Mouse (Mus musculus) spleen, adult 2 months (tissue): Measurements from ENCODE around the gene Gm11020. TPM values are rescaled to one million over a fixed set of nuclear protein-coding genes. Genes with fewer than 3 reads are reported as not detected.

Experiments
- DNase-seq, 2 experiments: peaks; one replicate each; pipeline versions ENCODE4 v3.0.0 to v3.0.0-alpha.2; 2012 to 2021; ENCODE audit warnings: low spot score in 2 of 2, low read depth in 1 of 2
- H3K27ac ChIP-seq: fragments of 200-500 bp; 2 replicates; pipeline ENCODE4 v1.5.1; 2012; ENCODE audit warnings: low read length, inconsistent platforms; ENCODE audit not compliant: insufficient read depth
- H3K27me3 ChIP-seq: fragments of 200-500 bp; 2 replicates; pipeline ENCODE4 v1.6.1; 2012; ENCODE audit warnings: mild to moderate bottlenecking, moderate library complexity, low read length, inconsistent platforms; ENCODE audit not compliant: control insufficient read depth, insufficient read depth
- H3K36me3 ChIP-seq: fragments of 200-500 bp; 2 replicates; pipeline ENCODE4 v1.6.1; 2012; ENCODE audit warnings: mild to moderate bottlenecking, low read length, inconsistent platforms; ENCODE audit not compliant: control insufficient read depth, insufficient read depth
- H3K4me1 ChIP-seq: fragments of 200-500 bp; 2 replicates; pipeline ENCODE4 v1.6.1; 2011; ENCODE audit warnings: inconsistent platforms; ENCODE audit not compliant: control insufficient read depth, insufficient read depth, insufficient read length
- H3K4me3 ChIP-seq: fragments of 200-500 bp; 2 replicates; pipeline ENCODE4 v1.5.1; 2011; ENCODE audit warnings: mild to moderate bottlenecking, inconsistent platforms; ENCODE audit not compliant: insufficient read depth, insufficient read length; ENCODE audit errors: extremely low read depth
- CTCF ChIP-seq: fragments of 200-500 bp; IDR thresholded peaks from 2 replicates; pipeline ENCODE4 v1.5.1; 2011; ENCODE audit warnings: mild to moderate bottlenecking, inconsistent platforms; ENCODE audit not compliant: insufficient read depth, insufficient read length, insufficient replicate concordance; ENCODE audit errors: extremely low read depth
- POLR2A ChIP-seq: fragments of 200-500 bp; IDR thresholded peaks from 2 replicates; pipeline ENCODE4 v1.6.1; 2011; ENCODE audit warnings: low read depth, low read length, inconsistent platforms
- WGBS: fragments of 180-500 bp; shearing (Covaris S2); methylation state at CpG from one replicate; pipeline ENCODE4 v1.1.7; 2018; 5-methylcytosine and 5-hydroxymethylcytosine counted together
- polyA plus RNA-seq: library from polyadenylated mRNA; depleted of rRNA; stranded (reverse); fragments of >200 nt; gene quantifications from 2 replicates; pipeline ENCODE4 v1.2.3, GENCODE M21; 2012; rRNA removed

The Gm11020 gene
- polyA plus RNA-seq, 1 experiment: not detected

DNA sequence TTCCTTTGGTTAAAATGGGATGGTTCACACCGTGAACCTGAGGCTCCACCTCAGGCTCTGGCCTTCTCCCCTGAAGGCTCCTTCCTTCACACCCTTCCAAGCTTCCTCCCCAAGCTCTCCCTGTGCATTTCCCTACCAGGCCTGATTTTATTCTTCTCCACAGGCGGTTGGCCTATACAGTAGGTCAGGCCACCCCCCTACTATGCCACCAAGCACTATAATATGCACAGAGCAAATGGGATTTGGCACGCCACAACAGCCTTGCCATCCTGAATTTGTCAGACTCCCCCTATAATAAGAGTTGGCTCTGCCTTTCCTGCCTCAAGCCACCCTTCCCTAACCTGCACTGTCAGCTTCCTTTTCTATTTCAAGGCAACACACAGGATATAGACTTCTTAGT lies 37.3 kb downstream of the Gm11020 start:
- no peaks in the 10 kb centered on the region for H3K36me3 ChIP-seq
- DNase-seq: no peak
- 85% methylated on average over 3 of the region's 3 CpGs for WGBS
- no peak overlapping the region for H3K4me3 ChIP-seq
- no peak for TF ChIP-seq CTCF
- TF ChIP-seq POLR2A: no peak
- H3K27me3 ChIP-seq: no peaks in the 10 kb centered on the region
- H3K27ac ChIP-seq: no peak overlapping the region
- no peaks in the 10 kb centered on the region for H3K4me1 ChIP-seq

DNA sequence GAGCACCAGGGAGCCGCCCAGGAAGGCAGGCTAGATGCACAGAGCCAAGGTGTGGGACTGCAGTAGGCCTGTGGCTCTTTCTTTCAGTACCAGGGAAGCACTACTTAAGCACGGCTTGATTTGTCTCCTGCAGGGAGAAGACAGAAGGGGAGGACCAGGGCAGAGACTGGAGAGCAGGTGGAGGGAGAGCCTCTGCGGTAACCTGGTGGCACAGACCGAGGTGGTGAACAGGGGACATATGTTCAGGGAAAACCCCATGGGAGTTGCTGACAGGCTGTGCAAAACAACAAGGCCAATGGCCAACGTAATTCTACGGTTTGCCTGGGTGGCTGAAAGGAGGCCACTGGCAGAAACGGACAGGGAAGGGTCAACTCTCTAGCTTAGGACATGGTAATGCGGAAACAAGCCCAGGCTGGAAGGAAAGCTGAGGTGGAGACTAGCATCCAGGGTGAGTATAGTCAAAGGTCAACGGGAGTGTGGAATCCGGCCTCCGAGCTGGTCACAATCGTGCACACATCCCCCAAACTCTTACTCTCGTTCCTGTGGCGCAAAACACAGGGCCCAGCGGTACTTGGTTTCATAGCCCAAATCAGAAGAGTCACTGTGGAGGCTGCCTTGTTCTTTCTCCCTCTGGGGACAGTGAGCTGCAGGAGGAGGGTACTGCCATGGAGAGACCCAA lies 38.5 kb downstream of the Gm11020 start:
- Histone ChIP-seq H3K4me3 (no peak overlapping the region), H3K27ac (no peak overlapping the region; the same call in 1 of the 2 replicates)

DNA sequence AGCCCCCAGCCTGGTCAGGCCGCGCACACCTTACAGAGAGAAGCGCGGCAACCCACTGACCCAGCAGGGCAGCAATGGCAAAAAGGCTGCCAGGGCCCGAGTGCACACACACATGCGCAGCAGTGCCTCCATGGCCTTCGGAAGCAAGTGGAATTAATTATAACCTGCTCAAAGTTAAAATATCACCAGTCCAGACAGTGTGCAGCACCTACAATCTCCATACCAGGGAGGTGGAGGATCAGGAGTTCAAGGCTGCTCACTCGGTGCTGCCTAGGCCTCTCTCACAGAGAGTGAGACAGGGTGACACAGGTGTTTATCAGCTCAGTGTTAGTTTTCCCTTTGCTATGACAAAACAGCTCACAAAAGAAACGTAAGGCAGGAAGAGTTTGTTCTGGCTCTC lies 44.3 kb downstream of the Gm11020 start:
- Histone ChIP-seq H3K4me1 (no peaks in the 10 kb centered on the region), H3K27me3 (no peaks in the 10 kb centered on the region), H3K4me3 (no peak overlapping the region), H3K36me3 (no peaks in the 10 kb centered on the region), H3K27ac (no peak overlapping the region)
- DNase-seq: no peak
- WGBS: 92% methylated on average over 9 of the region's 9 CpGs
- TF ChIP-seq POLR2A (no peak), CTCF (no peak)

More for the DNA sequence above, 38.5 kb downstream of the Gm11020 start:
- Histone ChIP-seq H3K27me3 (no peaks in the 10 kb centered on the region), H3K4me1 (no peaks in the 10 kb centered on the region), H3K36me3 (no peaks in the 10 kb centered on the region)
- TF ChIP-seq CTCF (no peak), POLR2A (no peak)
- no peak for DNase-seq
- 87% methylated on average over 15 of the region's 15 CpGs for WGBS

DNA sequence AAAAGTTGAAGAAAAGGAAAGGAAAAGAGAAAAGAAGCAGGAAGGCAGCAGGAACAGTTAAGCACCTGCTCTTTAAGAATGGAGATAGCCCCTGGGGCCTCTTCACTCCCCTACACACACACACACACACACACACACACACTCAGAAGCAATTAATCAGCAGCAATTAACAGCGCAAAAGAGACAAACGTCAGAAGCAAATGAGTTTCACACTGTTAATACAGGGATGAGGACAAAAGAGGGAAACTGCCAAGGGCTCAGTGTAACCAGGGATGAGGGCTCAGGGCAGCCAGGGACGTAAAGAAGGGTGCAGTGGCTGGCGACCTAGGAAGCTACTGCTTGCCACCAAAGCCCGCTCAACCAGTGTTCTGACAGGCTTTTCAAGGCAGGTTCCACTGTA lies 46.0 kb downstream of the Gm11020 start:
- no peak for DNase-seq
- Histone ChIP-seq H3K27ac (no peak overlapping the region), H3K27me3 (no peaks in the 10 kb centered on the region), H3K36me3 (no peaks in the 10 kb centered on the region), H3K4me1 (no peaks in the 10 kb centered on the region), H3K4me3 (no peak overlapping the region)
- TF ChIP-seq CTCF: no peak
- no peak for TF ChIP-seq POLR2A
- WGBS: 87% methylated on average over 5 of the region's 5 CpGs

DNA sequence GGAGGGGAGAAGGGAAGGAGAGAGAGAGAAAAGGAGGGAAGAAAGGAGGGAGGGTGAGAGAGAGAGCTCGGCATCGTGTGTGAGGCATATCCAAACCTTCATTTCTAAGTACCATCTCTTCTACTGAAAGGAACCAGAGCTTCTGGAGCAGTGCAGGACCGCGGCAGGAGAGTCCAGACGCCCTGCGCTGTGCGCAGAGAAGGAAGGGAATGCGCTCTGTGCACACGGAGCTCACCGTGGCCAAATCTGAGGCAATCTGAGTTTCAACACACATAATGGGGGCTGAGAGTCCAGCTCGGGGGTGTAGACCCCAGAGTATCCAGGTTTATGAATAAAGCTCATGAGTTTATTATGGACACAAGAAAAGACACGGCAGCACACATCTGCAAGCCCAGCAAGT lies 48.2 kb downstream of the Gm11020 start:
- H3K36me3 ChIP-seq: no peaks in the 10 kb centered on the region
- DNase-seq: no peak
- no peak overlapping the region for H3K4me3 ChIP-seq
- 86% methylated on average over 12 of the region's 12 CpGs for WGBS
- no peak overlapping the region for H3K27ac ChIP-seq
- TF ChIP-seq POLR2A (no peak), CTCF (no peak)
- no peaks in the 10 kb centered on the region for H3K4me1 ChIP-seq
- no peaks in the 10 kb centered on the region for H3K27me3 ChIP-seq

DNA sequence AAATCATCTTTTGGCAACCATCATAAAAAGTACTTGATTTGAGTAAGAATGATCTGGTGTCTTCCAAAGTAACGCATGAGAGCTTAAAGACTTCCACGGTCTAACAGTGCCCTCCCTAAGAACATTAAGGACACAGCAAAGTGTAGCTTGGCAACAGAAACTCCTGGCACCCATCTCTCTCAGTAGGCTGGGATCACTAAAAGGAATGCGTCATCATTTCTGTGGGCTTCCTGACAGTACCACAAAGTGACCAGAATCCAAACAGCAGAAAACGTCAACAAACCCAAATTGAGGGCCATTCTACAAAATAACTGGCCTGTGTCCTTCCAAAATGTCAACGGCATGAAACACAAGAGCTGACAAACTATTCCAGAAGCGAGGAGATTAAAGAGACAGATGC lies 48.7 kb downstream of the Gm11020 start:
- 80% methylated on average over 6 of the region's 6 CpGs for WGBS
- no peak for DNase-seq
- Histone ChIP-seq H3K36me3 (no peaks in the 10 kb centered on the region), H3K27me3 (no peaks in the 10 kb centered on the region), H3K27ac (no peak overlapping the region), H3K4me1 (no peaks in the 10 kb centered on the region), H3K4me3 (no peak overlapping the region)
- TF ChIP-seq CTCF: no peak

DNA sequence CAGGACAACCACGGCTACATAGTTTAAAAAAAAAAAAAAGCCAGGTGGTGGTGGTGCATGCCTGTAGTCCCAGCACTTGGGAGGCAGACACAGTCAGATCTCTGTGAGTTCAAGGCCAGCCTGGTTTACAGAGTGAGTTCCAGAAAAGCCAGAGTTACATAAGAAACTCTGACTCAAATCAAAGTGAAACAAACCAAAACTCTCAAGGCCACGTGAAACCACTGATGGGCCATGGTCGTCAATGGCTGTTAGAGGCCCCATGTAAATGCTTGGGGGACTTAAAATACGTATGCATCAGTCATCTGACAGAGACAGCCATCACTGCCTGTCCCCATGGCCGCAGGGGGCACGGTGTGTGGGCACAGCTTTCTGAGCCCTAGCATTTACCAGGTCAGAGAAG lies 49.8 kb downstream of the Gm11020 start:
- Histone ChIP-seq H3K36me3 (no peaks in the 10 kb centered on the region), H3K4me3 (no peak overlapping the region), H3K27me3 (no peaks in the 10 kb centered on the region), H3K27ac (no peak overlapping the region), H3K4me1 (no peaks in the 10 kb centered on the region)
- 90% methylated on average over 6 of the region's 6 CpGs for WGBS
- DNase-seq: no peak
- TF ChIP-seq POLR2A (no peak), CTCF (no peak)

Other genes starting within 250 kb of the Gm11020 start
- 23.3 and 23.4 TPM in 2 replicates for gene Cdh5, start 219.9 kb upstream of the Gm11020 start, polyA plus RNA-seq
- gene Bean1, start 151.1 kb upstream of the Gm11020 start, polyA plus RNA-seq: 0.63 and 0.72 TPM in 2 replicates
- 42.5 and 51.1 TPM in 2 replicates for gene Tk2, start 73.0 kb upstream of the Gm11020 start, polyA plus RNA-seq
- 11.9 and 13.0 TPM in 2 replicates for gene Cklf, start 70.7 kb upstream of the Gm11020 start, polyA plus RNA-seq
- not detected in 2 replicates for gene Cmtm2a, start 28.4 kb upstream of the Gm11020 start, polyA plus RNA-seq
- gene Gm45711, start 11.5 kb upstream of the Gm11020 start, polyA plus RNA-seq: not detected in 2 replicates
- gene Cmtm1, start 11.4 kb upstream of the Gm11020 start, polyA plus RNA-seq: not detected in 2 replicates
- not detected in 2 replicates for gene Cmtm2b, start 663 bp downstream of the Gm11020 start, polyA plus RNA-seq
- gene Cmtm3, start 17.8 kb downstream of the Gm11020 start, polyA plus RNA-seq: 96.3 and 106 TPM in 2 replicates
- 4.8 and 5.6 TPM in 2 replicates for gene Cmtm4, start 74.2 kb downstream of the Gm11020 start, polyA plus RNA-seq
- gene Dync1li2, start 121.5 kb downstream of the Gm11020 start, polyA plus RNA-seq: 8.4 and 8.6 TPM in 2 replicates
- 0.23 and 0.25 TPM in 2 replicates for gene Terb1, start 188.3 kb downstream of the Gm11020 start, polyA plus RNA-seq
- 4.1 and 6.6 TPM in 2 replicates for gene Nae1, start 213.1 kb downstream of the Gm11020 start, polyA plus RNA-seq
- 1.4 and 1.9 TPM in 2 replicates for gene Car7, start 213.1 kb downstream of the Gm11020 start, polyA plus RNA-seq